Mouse (Mus musculus): ENCODE results near the gene Tigd2.
A peak's percentile ranks its signal among the peaks of the same experiment; 100 is the strongest.
"Not testable (repeated sequence)": the region's sequence is repeated elsewhere in the genome, so short reads cannot be mapped to it uniquely, and the experiment has no call there.

Gene Tigd2

DNA sequence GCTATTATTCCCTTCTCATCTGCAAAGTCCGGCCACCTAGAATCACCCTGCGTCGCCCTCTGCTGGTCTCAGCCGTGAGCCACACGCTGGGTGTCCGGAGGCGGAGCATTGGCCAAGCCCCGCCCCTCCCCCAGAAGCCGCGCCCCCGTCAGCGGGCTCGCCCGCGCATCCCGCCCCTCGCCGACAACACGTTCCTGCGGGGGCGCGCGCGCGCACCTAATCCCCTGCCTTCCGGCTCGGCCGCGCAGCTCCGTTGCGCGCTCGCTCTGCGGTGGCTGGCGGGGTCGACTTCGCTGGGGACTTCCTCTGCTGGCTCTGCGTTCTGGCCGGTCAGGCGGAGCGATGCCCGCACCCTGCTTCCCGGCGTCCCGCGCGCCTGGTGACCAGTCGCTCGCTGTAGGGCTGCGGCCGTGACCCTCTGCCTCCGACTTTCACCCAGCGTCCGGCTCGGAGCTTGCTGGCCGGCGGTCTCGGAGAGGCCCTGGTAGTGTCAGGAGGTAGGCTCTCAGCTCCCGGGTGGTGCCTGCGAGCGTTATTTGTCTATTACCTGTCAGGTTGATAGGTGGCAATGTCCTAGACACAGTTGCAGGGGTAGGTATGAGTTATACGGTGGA is at the start of gene Tigd2:
TSS of gene Tigd2 (plus strand) at position 186 of the 614 bp plus-strand sequence.
- DNase-seq = peak; percentile 98

DNA sequence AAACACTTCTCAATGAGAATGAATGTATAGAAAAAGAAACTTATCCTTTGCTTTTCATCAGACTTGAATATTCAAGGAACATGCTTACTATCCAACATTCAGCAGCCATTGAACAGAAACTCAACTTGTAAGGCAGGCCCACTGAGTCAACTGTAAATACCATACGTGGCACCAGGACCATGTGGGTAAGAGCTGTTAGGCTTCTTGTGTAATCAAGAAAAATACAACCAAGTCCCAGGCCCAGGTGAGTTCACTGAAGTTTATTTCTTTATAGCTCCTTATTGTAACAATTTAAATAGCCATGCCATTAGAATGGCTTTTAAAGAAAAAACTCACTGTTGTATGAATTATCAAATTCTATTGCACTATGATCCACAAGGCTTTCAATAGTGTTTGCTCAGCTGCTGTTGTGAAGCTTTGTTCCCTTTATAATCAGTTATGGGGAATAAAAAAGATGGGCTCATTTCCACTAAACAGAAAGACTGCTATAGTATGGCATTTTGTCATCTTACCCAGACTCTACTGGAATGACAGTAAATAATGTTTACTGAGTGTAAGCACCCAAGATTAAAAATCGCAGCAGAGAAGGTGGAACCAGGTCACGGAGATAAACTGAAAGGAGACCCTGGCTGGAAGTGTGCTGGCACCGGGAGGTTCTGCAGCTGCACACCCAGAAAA is 46.7 kb upstream of the Tigd2 start:
- no peak for DNase-seq

DNA sequence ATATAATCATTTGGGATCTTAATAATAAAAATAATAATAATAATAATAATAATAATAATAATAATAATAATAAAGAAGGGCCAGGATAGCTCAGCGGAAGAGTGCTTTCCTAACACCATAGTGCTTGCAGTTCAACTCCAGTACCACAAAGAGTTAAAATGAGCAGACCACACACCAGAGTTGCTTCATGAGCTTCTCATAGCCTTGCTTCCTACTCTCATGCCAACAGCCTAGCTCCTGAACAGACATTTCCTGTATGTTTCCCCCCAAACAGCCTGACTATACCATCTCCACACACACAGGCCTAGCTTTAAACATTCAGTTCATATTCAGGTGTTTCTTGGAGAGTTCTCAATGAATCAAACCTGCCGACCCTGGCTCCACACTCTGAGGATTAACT is 45.8 kb upstream of the Tigd2 start:
- DNase-seq = no peak

DNA sequence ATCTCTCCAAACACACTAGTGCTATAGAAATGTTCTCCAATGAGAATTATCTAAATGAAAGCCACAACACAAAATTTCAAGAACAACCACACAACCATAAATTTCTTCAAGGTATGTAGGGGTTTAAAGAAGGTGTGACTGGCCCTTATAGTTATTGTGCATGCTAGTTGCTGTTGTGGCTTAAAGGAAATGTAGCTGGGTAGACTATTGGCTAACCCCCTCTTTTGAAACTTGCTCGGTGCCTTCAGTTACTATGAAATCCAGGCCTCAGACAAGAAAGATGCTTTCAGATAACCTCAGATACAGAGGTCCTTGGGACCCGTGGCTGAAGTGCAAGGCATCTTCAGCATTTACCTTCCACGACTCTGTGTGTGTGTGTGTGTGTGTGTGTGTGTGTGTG is 45.3 kb upstream of the Tigd2 start:
- DNase-seq = no peak

DNA sequence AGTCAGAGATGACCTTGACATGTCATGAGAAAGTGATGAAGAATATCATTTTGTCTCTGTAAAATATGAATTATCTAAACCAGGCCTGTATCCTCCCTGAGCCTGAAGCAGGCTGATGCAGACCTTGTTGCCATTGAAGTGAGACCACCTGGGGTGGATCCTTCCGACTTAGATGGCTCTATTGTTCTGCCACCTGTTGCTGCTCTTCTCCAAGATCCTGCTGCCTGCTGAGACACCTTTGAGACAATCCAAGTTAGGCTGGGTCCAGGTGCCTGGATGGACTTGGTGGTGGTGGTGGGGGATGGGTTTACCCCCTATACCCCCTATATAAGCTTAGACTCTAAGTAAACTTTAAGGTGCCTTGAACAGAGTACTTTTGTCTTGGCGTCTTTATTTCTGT is 39.7 kb upstream of the Tigd2 start:
- no peak for DNase-seq

DNA sequence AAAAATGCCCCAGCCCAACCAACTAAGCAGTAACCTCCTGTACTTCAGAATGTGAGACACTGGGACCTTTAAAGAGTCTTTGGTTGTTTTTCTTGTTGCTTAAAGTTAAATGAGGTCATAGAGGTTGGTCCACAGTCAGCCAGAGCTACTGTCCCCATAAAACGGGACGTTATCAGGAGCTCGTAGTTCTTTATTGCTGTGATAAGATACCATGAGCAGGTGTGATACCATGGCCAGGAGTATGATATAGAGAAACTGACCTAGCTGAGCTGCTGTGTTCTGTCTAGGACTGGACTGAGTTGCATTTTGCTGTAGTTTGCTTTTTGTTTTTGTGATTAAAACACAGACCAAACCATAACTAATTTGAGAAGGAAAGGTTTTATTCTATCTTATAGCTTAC is 37.4 kb upstream of the Tigd2 start:
- DNase-seq = no peak

DNA sequence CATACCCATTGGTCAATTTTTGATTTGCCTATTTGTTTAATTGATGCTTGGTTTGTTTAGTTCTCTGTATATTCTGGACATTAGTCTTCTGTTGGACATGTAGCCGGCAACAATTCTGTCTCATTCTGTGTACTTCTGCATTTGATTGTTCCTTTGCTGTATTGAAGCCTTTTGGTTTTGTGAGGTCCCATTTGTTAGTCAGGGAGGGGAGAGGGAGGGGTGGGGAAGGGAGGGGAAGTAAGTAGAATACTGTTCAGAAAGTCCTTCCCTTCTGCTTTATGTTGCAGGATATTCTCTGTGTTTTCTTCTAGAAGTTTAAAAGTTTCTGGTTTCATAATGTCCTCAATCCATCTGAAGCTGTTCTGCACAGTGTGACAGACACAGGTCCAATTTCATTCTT is 34.7 kb upstream of the Tigd2 start:
- DNase-seq = no peak

DNA sequence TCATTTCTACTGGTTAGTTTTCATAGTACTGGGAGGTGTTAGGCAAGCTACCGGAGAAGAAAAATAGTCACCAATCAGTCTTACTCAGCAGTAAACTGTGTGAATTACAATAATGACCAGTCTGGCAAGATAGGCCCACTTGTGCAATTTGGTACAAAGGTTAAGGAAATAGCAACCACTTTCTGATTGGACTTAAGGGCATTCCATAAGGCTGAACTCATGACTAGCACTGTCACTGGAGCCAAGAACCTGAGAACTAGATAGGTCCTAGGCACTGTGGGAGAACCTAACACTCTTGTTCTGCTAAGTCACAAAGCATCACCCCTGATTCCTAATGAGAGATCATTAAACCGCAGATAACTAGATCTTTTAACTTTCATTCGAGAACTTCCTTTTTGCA is 30.6 kb upstream of the Tigd2 start:
- DNase-seq = no peak

DNA sequence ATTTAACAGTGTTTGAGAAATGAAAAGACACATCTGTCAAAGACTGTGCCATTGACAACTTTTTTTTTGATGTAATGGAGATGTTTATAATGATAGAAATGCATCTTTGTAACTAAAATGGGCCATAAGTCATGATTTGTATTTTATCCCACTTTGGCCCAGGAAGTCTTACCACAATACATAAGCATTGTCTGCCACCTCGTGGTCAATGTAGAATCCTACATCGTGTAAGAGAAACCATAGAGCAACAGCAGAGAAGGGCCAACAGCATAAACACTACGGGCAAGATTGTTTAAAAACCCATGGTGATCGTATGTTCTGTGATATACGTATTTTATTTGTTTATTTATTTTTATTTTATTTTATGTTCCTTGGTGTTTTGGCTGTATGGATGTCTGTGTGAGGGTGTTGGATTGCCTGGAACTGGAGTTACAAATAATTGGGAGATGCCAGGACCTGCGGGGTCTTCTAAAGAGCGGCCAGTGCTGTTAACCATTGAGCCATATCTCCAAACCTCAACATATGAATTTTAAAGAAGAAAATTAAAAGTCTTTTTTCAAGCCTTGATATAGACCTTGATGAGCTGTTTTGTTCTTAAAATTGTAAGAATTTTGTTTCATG is 28.2 kb upstream of the Tigd2 start:
- DNase-seq = peak; percentile 49

DNA sequence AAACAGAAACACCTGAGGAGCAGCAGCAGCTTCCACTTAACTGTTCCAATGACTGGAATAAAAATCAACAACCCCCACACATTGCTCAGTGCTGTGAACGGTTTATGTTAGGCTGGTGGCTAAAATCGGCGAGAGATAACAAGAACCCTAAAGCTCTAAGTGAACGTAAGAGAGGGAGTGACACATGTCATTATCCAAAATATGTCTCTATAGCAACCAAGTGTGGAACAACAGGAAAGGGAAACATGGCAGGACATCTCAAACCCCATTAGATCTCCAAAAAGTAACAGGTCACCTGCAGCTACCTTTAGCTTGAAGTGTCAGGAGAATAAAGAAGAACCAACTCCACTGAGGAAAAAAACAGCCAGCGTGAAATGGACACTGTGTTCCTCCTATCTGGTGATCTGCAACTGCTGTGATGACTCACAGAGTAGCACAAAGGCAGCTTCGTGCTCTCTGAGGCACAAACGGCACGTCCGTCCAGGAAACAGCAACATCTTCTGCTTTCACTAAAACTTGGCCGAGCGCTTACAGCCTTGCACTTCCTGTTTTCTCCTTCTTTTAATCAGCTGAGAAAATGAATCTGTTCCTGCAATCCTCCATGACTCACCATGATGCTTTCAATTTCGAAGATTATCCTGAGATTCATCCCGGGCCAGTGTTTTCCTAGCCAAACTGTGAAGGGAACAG is 23.5 kb upstream of the Tigd2 start:
- DNase-seq = no peak

DNA sequence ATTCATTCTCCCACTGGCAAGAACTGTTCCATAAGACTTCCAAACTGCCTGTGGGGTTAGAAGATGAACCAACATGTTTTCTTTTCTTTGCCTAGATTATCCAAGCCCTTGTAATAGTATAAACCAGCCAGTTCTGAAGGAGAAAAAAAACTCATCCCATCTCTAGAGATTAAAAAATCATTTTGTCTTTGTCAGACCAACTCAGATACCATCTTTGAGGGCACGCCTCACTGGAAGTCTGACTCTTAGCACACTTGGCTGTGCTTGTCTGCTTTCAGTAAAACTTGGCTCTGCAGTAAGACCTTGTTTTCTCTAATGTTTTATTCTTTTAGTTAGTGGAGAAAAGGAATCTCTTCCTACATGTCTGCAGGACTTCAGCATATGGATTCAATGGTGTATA is 18.7 kb upstream of the Tigd2 start:
- no peak for DNase-seq

DNA sequence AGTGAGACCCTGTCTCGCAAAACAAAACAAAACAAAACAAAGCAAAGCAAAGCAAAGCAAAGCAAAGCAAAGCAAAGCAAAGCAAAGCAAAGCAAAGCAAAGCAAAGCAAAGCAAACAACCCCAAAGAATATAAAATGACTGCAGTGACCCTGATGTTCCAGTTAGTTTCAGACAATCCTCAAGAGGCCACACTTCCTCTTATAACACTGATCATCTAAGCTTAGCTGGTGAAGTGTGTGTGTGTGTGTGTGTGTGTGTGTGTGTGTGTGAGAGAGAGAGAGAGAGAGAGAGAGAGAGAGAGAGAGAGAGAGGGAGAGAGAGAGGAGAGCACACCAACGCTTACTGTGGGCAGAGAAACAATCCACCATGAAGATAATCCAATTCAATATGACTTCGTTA is 14.2 kb upstream of the Tigd2 start:
- DNase-seq = not testable (repeated sequence)

DNA sequence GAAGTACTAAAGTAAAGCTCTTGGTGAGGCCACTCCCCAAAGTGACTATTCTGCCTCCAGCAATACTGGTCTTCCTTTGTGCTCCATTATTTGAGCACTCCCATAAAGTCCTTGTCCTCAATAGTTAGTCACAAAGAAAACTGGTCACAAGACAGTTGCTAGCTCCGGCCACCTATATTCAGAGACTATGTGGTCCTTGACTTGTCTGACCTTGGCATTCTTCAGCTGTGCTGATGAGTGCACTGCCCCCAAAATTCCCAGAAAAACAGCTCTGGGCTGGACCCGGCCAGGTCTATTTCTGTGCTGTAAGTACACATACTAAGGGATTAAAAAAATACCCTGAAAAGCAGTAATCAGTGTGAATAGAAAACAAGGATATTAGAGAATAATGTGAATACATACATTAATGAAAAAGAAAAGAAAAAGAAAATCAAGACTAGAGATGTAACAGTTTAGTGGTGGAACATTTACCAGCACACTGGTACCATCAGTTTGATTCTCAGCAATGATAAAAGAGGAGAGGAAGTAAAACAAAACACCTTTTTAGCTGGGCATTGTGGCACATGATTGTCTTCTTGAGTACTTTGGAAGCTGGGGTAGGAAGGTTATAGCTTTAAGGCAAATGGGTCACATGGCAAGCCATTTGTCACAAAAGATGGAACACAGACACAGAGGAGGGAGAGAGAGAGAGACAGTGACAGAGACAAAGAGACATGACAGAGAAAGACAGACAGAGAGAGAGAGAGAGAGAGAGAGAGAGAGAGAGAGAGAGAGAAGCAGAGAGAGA is 12.6 kb upstream of the Tigd2 start:
- DNase-seq = no peak

DNA sequence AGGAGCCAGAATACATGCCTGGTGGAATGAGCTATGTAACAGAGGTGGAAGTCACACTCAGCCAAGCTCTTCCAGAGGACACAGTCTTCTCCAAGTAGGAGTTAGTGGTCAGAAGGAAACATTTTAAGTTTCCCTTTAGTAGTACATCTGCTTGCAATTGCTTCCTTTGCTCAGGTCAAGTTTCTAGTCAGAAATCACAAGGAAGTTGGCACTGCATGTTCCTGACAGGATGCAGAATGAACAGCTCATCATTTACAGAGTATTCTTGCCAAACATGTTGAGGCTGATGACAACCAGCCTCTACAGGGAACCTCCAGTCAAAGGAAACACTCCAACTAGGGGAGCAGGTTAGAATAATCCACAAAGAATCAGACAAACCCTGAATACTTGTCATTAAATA is 11.9 kb upstream of the Tigd2 start:
- DNase-seq = no peak

DNA sequence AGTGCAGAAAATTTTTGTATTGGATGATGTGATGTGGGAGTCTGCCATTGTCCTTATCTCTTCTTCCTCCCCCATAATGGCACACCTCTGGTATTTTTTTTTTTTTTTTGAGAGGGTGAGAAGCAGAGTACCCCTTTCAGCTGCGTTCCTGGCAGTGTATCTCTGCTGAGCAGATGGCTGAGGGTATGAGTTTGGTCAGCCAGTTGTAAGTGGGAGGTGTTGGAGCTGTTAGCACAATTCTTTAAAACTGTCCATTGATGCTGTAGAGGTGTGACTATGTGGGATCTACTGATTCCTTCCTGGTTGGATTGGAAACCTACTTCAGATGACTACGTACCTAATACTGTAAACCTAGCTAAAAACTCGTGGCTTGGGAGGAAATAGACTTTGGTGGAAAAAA is 10.3 kb upstream of the Tigd2 start:
- DNase-seq = no peak

DNA sequence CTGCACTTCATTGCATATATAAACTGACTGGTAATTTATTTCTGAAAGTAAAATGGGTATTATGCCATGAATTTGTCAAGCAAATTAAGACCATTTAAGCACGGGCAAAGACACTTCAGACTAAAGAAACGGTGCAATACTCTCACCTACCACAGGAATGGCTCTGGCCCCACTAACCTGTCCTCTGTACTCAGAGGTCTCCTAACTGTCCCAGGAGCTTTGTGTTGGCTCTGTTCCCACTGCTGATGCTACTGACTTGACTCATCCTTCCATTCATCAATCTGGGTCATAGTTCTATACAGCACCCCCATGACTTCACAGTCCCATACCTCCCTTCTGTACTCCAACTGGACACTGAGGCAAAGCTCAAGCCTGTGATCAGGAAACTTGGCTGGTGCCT is 9.6 kb upstream of the Tigd2 start:
- DNase-seq = no peak

DNA sequence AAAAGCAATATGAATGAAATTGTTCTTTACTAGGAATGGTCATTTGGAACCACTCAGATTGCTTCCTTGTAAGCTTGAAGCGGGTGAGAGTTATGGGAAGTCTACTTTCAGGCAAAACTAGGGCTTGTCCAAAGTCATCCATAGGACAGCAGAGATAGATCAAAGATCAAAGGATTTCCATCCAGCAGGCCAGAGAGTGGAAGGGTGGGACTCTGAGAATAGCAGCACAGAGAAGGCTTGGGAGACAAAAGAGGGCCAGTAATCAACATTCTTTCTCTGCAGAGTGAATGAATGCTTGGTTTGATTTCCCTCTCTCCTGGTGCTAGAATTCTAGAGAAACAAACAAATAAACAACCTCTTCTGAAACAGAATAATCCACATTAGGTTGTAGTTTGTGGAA is 1.1 kb upstream of the Tigd2 start:
- no peak for DNase-seq

DNA sequence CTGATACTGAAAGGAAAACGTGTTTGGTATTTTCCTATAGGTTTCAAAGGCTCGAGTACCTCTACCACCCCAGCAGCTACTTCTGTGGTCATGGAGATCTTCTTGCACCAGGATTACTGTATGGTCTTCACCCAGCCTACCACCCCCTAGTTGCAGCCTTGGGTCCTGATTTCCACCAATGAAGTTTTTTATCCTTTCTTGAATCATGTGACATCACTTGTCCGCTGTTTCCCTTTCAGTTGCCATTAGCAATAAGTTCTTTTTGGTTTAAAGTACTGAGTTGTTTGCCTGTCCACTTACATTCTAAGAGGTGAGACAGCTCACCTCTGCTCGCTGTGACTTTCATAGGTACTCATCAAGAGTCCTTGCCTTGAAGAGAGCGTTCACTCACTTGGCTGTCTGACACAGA is 633 bp downstream of the Tigd2 start:
- no peak for DNase-seq

DNA sequence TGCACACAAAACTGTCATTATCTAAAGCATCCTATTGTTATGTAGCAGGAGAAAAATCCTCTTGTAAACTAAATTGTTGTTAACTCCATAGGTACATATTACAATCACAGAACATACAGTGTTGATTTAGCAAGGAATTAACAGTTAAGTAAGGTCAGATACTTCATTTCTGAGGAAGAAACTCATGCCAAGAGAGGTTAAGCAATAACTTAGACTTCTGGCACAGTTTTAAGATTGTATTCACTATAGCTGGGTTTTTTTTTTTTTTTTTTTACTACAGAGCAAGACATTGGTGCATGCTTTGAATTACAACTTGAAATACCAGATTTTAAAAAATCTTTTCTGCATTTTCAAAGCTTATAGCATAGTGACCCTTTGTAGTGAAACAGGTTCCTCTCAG is 24.5 kb downstream of the Tigd2 start:
- no peak for DNase-seq

DNA sequence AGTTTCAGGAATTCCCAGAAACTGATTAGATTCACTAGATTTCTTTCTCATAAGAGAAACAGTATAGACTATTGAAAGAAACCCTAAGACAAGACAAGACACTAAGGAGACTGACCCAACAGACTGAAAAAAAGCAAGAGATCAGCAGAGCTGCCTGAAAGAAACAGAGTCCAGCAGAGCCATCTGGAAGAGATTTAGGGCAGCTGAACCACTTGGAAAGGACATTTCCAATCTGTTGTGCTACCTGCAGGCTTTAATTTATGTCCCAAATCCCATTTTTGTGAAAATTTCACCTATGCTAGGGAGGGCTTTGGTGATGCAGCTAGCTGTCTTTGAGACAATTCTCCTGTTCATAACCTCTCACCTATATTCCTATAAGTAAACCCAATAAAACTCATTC is 25.0 kb downstream of the Tigd2 start:
- no peak for DNase-seq

DNA sequence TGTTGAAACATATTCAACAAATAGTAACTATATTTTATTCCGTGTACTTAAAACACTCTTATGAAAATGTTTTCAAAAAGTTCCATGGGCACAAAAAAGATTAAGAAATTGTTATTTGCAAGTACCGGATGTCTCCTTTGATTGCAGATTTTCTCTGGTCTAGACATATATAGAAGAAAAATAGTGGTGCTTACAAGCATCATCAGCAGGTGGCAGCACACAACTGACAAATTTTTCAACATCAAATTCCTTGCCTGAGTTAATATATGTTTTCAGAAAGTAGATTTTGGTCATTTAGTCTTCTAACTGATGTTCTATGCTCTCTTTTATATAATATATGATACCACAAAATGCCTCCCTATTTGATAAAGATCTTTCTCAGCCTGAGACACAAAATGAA is 41.0 kb downstream of the Tigd2 start:
- DNase-seq = peak; percentile 60

DNA sequence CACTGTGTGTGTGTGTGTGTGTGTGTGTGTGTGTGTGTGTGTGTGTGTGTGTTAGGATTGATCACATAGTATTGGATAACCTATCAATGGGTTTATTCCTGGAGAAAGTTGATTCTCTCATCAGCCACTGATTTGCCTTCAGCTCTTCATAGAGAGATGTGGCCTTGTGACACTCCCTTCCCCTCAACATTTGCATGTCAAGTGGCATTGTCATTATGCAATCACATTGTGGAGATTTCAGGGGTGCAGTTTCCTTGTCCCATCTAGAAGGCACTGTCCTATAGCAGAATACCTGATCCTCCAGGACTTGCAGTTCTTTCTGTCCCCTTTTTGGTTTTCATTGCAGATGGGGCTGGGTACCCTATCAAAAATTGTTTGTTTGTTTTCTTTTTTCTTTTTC is 41.9 kb downstream of the Tigd2 start:
- no peak for DNase-seq

DNA sequence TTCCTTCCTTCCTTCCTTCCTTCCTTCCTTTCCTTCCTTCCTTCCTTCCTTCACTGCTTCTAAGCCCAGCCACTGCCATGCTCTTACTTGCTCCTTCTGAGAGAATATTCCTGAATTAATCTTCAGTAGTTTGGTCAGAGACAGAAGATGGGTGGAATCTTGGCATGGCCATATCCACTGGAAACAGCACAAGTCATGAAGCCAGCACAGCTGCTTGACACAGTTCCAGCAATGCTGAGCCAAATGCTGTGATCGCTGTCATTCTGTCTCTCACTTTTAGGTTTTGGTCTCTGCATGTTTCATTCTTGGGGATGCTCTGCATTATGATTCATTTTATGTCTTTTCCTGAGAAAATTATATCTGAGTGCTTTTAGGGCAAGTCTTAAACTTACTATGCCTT is 47.2 kb downstream of the Tigd2 start:
- no peak for DNase-seq

All from right cerebral cortex, postnatal 4 days (tissue).